Mouse (Mus musculus): ENCODE data around the gene Rcan1.

DNA sequence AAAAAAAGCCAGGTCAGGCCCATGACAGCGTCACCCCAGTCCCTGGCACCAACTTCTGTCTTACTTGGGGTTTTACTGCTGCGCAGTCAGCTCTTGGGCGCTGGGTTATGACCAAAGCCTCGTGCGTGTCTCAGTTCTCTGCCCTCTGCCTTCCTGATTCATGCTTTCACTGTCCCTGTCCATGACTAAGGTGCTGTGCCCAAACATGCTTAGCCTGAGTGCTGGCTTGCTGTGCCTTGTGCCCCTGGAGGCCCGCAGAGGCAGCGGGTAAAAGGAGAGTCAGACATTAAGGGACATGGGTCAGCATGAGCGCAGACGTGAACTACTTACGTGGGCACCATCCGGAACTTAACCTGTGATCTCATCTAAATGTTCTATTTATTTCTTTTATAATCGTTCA is 51.6 kb downstream of the Rcan1 start:
- TF ChIP-seq CTCF (IDR thresholded peaks at IDR 0.05) = no peak
- TF ChIP-seq EP300 (IDR thresholded peaks at IDR 0.05) = no peak
